ENCODE assay signal across 21 mouse cellular contexts in the genomic region with DNA sequence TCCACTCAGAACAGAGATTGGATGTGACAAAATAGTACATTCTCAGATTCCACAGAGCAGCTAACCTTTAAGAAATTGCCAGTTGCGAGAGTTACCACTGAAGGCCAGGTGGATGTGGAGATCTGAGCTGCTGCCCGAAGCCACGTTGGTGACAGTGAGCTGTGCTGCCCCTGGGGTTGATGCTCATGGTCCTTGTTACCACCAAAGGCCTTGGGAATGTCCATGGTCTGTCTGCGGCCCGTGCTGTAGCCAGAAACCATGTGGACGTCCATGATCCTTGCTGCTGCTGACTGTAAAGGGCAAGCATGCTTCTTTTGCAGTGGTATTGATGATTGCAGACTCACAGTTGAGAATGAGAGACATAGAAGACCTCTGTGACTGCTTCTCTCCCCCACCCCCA.
"Had no signal": no experiment of that assay in that cellular context is flagged by ENCODE, and none has a peak within 500 bp of the region (broad histone marks: within the 10 kb centered on the region; RNA-seq: fewer than 3 reads in every experiment).

No protein-coding gene starts in this region.

- H3K4me3 ChIP-seq: heart, adult 2 months; heart, embryonic 13.5 days; heart, embryonic 15.5 days; hindbrain, embryonic 13.5 days; hindbrain, embryonic 15.5 days; kidney, embryonic 15.5 days; limb, embryonic 13.5 days; limb, embryonic 15.5 days; liver, embryonic 15.5 days had no signal

- H3K9ac ChIP-seq: heart, embryonic 13.5 days; heart, embryonic 15.5 days; hindbrain, embryonic 13.5 days; hindbrain, embryonic 15.5 days; kidney, embryonic 15.5 days; limb, embryonic 13.5 days; limb, embryonic 15.5 days; liver, embryonic 15.5 days had no signal

- H3K4me1 ChIP-seq: heart, embryonic 13.5 days; heart, embryonic 15.5 days; hindbrain, embryonic 13.5 days; hindbrain, embryonic 15.5 days; limb, embryonic 15.5 days had no signal

- H3K36me3 ChIP-seq: hindbrain, embryonic 15.5 days had no signal

- ATAC-seq: hindbrain, postnatal 0 days; intestine, embryonic 16.5 days had no signal

- DNase-seq: gastrocnemius, postnatal 14 days; gastrocnemius, postnatal 36 days; heart, adult 11 months; heart, adult 2 months; heart, postnatal 14 days; heart, postnatal 36 days; layer of hippocampus, adult 9-11 months; layer of hippocampus, postnatal 36 days; left cerebral cortex, postnatal 4 days had no signal

- H3K27me3 ChIP-seq: heart, embryonic 13.5 days; heart, embryonic 15.5 days; hindbrain, embryonic 13.5 days; hindbrain, embryonic 15.5 days; kidney, embryonic 15.5 days; limb, embryonic 13.5 days; limb, embryonic 15.5 days; liver, embryonic 15.5 days had no signal

- H3K4me2 ChIP-seq: heart, embryonic 11.5 days; heart, embryonic 13.5 days; heart, embryonic 15.5 days; hindbrain, embryonic 13.5 days; hindbrain, embryonic 15.5 days; kidney, embryonic 15.5 days; limb, embryonic 13.5 days; limb, embryonic 15.5 days; liver, embryonic 15.5 days had no signal

- H3K27ac ChIP-seq: heart, adult 2 months; heart, embryonic 13.5 days; heart, embryonic 15.5 days; hindbrain, embryonic 13.5 days; hindbrain, embryonic 15.5 days; hindbrain, postnatal 0 days; kidney, embryonic 15.5 days; kidney, postnatal 0 days; limb, embryonic 13.5 days; limb, embryonic 15.5 days; liver, embryonic 15.5 days had no signal

- H3K9me3 ChIP-seq: heart, embryonic 15.5 days; hindbrain, embryonic 15.5 days; kidney, embryonic 15.5 days; limb, embryonic 15.5 days; liver, embryonic 15.5 days had no signal
